ENCODE assay signal across 14 mouse cellular contexts in genomic region chr13:55881431-55882202, GRCm38 (mm10). TPM values are rescaled to one million over a fixed set of nuclear protein-coding genes. Genes with fewer than 3 reads are reported as not detected.
DNase-seq lines count a peak whose midpoint lies in the region; ATAC-seq and TF ChIP-seq lines count a peak whose summit lies in the region.
"Had no signal": no experiment of that assay in that cellular context is flagged by ENCODE, and none has a peak within 500 bp of the region (broad histone marks: within the 10 kb centered on the region; RNA-seq: fewer than 3 reads in every experiment).

No protein-coding gene starts in this region.

- H3K9me3 ChIP-seq in embryonic facial prominence, embryonic 15.5 days (replicated peaks), result no peaks in the 10 kb centered on the region
- no peaks in the 10 kb centered on the region for H3K9me3 ChIP-seq in lung, postnatal 0 days (ENCODE audit: low read length)
- H3K9me3 ChIP-seq in hindbrain, embryonic 16.5 days (ENCODE audit: control insufficient read depth, low read length), result no peaks in the 10 kb centered on the region
- H3K9me3 ChIP-seq: G1E had no signal

- TF ChIP-seq POLR2A in kidney, adult 2 months (IDR thresholded peaks at IDR 0.05; ENCODE audit: low read depth, low read length), result no peak

- whole genome bisulfite sequencing in kidney, adult 2 months, result 61% methylated on average over 16 of the region's 16 CpGs
- 38% methylated on average over 16 of the region's 16 CpGs for whole genome bisulfite sequencing in embryonic facial prominence, embryonic 15.5 days
- WGBS in lung, postnatal 0 days, result 47% methylated on average over 16 of the region's 16 CpGs
- WGBS in hindbrain, embryonic 16.5 days, result 57% methylated on average over 16 of the region's 16 CpGs

- TF ChIP-seq EP300 in lung, postnatal 0 days (IDR thresholded peaks at IDR 0.05), result no peak

- no peaks in the 10 kb centered on the region for H3K4me1 ChIP-seq in kidney, adult 2 months (ENCODE audit: control insufficient read depth, insufficient read depth, low read length)
- peaks cover 8% of the 10 kb centered on the region for H3K4me1 ChIP-seq in embryonic facial prominence, embryonic 15.5 days
- no peaks in the 10 kb centered on the region for H3K4me1 ChIP-seq in lung, postnatal 0 days (ENCODE audit: insufficient read depth, low read depth, low read length)
- H3K4me1 ChIP-seq in hindbrain, embryonic 16.5 days (ENCODE audit: control insufficient read depth, insufficient read depth, low read depth, low read length), result no peaks in the 10 kb centered on the region; the same call in 1 of the 2 replicates

- DNase-seq in kidney, postnatal 14 days, result peak; percentile 15
- DNase-seq in kidney, adult 2 months, result no peak
- peak; percentile 16 for DNase-seq in brain, adult 2 months (ENCODE audit: low read depth, low spot score)
- DNase-seq in lung, postnatal 0 days (ENCODE audit: low spot score), result peak; percentile 72
- DNase-seq in cerebellum, postnatal 10 days, result no peak
- DNase-seq: adrenal gland, adult 2 months; cerebellum, adult 2 months; thymus, postnatal 36 days had no signal

- H3K36me3 ChIP-seq in kidney, adult 2 months (ENCODE audit: control insufficient read depth, insufficient read depth, low read length), result no peaks in the 10 kb centered on the region
- H3K36me3 ChIP-seq in embryonic facial prominence, embryonic 15.5 days, result no peaks in the 10 kb centered on the region
- no peaks in the 10 kb centered on the region for H3K36me3 ChIP-seq in lung, postnatal 0 days (ENCODE audit: insufficient read depth, low read length)
- no peaks in the 10 kb centered on the region for H3K36me3 ChIP-seq in hindbrain, embryonic 16.5 days (ENCODE audit: control insufficient read depth, insufficient read depth, low read length)
- H3K36me3 ChIP-seq: G1E had no signal

- no peaks in the 10 kb centered on the region for H3K27me3 ChIP-seq in kidney, adult 2 months (replicated peaks; ENCODE audit: control insufficient read depth, insufficient read depth, low read length)
- H3K27me3 ChIP-seq in embryonic facial prominence, embryonic 15.5 days, result 0 out of 2 replicates have a peak, but pooled peaks cover 4% of the 10 kb centered on the region
- H3K27me3 ChIP-seq in lung, postnatal 0 days (replicated peaks; ENCODE audit: insufficient read depth, low read length), result no peaks in the 10 kb centered on the region
- no peaks in the 10 kb centered on the region for H3K27me3 ChIP-seq in hindbrain, embryonic 16.5 days (replicated peaks; ENCODE audit: control insufficient read depth, insufficient read depth, low read length)

- ATAC-seq in embryonic facial prominence, embryonic 15.5 days (ENCODE audit: insufficient number of reproducible peaks, low FRiP score, low TSS enrichment, low read depth), result peak; percentile 21; the same call in 1 of the 2 replicates
- peak; percentile 75 for ATAC-seq in lung, postnatal 0 days
- ATAC-seq in hindbrain, embryonic 16.5 days, result no peak

- no peak overlapping the region for H3K4me2 ChIP-seq in embryonic facial prominence, embryonic 15.5 days (replicated peaks)
- H3K4me2 ChIP-seq in lung, postnatal 0 days (replicated peaks; ENCODE audit: low read depth, low read length), result no peak overlapping the region
- no peak overlapping the region for H3K4me2 ChIP-seq in hindbrain, embryonic 16.5 days (ENCODE audit: low read length)

- H3K27ac ChIP-seq in kidney, adult 2 months (ENCODE audit: insufficient read depth, low read depth, low read length), result no peak overlapping the region
- peak overlapping the region; percentile 22; the same call in 1 of the 2 replicates for H3K27ac ChIP-seq in embryonic facial prominence, embryonic 15.5 days (replicated peaks)
- H3K27ac ChIP-seq in lung, postnatal 0 days (ENCODE audit: low read length), result no peak overlapping the region
- no peak overlapping the region for H3K27ac ChIP-seq in hindbrain, embryonic 16.5 days (ENCODE audit: low read depth, low read length)
- H3K27ac ChIP-seq: macrophage had no signal

- no peak for TF ChIP-seq CTCF in kidney, adult 2 months (conservative IDR thresholded peaks at IDR 0.05; ENCODE audit: insufficient read depth, insufficient read length, low read depth, low read length)
- no peak for TF ChIP-seq CTCF in lung, postnatal 0 days (IDR thresholded peaks at IDR 0.05)

- H3K9ac ChIP-seq in embryonic facial prominence, embryonic 15.5 days, result no peak overlapping the region
- H3K9ac ChIP-seq in lung, postnatal 0 days (replicated peaks; ENCODE audit: low read depth), result no peak overlapping the region
- no peak overlapping the region for H3K9ac ChIP-seq in hindbrain, embryonic 16.5 days (ENCODE audit: low read depth, low read length)

- no peak overlapping the region for H3K4me3 ChIP-seq in kidney, adult 2 months (ENCODE audit: insufficient read depth, low read depth, low read length)
- no peak overlapping the region for H3K4me3 ChIP-seq in embryonic facial prominence, embryonic 15.5 days (replicated peaks)
- H3K4me3 ChIP-seq in lung, postnatal 0 days (ENCODE audit: low read depth, low read length), result no peak overlapping the region
- H3K4me3 ChIP-seq in hindbrain, embryonic 16.5 days (ENCODE audit: low read length), result no peak overlapping the region

RNA-seq across cellular contexts. Expression of gene Pitx1, which starts 45.6 kb away (rescaled TPM):
- polyA plus RNA-seq in kidney, adult 2 months (2012; rRNA removed), result 0.03 and 0.05 TPM in 2 replicates
- 45.9 and 46.9 TPM in 2 replicates for polyA plus RNA-seq in embryonic facial prominence, embryonic 15.5 days (2015; fragmentation: Nextera tagmentation; extraction: Ambion mirVana)
- not detected in 2 replicates for polyA plus RNA-seq in lung, postnatal 0 days (2015; fragmentation: Nextera tagmentation; extraction: Ambion mirVana)
- 0.36 TPM in 1 of 2 replicates, not detected in the other for polyA plus RNA-seq in hindbrain, embryonic 16.5 days (2015; fragmentation: Nextera tagmentation; extraction: Ambion mirVana)
- polyA plus RNA-seq: adrenal gland, adult 2 months; G1E; heart, postnatal 0 days; macrophage; neural tube, embryonic 14.5 days had no signal

Comparison
In these comparisons a context has a peak if more than half of its experiments do, and no peak if none do; other contexts are left out.
1. DNase-seq: peak in kidney, postnatal 14 days (single experiment), brain, adult 2 months (single experiment) and lung, postnatal 0 days (single experiment); none in kidney, adult 2 months (single experiment) and cerebellum, postnatal 10 days (0 of 2).
2. RNA of gene Pitx1, which starts 45.6 kb away (polyA plus RNA-seq): 45.9 to 46.9 TPM in embryonic facial prominence, embryonic 15.5 days; 0.03 to 0.05 TPM in kidney, adult 2 months, not detected in lung, postnatal 0 days and 0.36 TPM in hindbrain, embryonic 16.5 days; every median in the first group is over 10 times any median in the second.